Mouse (Mus musculus): ENCODE data around the gene Irf7.

- TF ChIP-seq CTCF (conservative IDR thresholded peaks at IDR 0.05 in 1 of 2, IDR thresholded peaks at IDR 0.05 in 1 of 2; ENCODE audit: low read depth in 2 of 2, low read length in 2 of 2) (no peak), MAX (IDR thresholded peaks at IDR 0.05; ENCODE audit: low read length) (no peak), ZNF384 (IDR thresholded peaks at IDR 0.05; ENCODE audit: low read depth, low read length) (no peak)
These were observed 48.1 kb downstream of the Irf7 start for GRCm38 (mm10) chr7:141218141-141218540.
